Mouse (Mus musculus) ovary, adult 18-20 months (tissue): ENCODE results near the gene Gfod2.
A peak's percentile ranks its signal among the peaks of the same experiment; 100 is the strongest.

ENCODE experiments used
- DNase-seq: peaks from one replicate; pipeline ENCODE4 v3.0.0; 2022; ENCODE audit warnings: low spot score, mixed read lengths

Gfod2 gene

DNA sequence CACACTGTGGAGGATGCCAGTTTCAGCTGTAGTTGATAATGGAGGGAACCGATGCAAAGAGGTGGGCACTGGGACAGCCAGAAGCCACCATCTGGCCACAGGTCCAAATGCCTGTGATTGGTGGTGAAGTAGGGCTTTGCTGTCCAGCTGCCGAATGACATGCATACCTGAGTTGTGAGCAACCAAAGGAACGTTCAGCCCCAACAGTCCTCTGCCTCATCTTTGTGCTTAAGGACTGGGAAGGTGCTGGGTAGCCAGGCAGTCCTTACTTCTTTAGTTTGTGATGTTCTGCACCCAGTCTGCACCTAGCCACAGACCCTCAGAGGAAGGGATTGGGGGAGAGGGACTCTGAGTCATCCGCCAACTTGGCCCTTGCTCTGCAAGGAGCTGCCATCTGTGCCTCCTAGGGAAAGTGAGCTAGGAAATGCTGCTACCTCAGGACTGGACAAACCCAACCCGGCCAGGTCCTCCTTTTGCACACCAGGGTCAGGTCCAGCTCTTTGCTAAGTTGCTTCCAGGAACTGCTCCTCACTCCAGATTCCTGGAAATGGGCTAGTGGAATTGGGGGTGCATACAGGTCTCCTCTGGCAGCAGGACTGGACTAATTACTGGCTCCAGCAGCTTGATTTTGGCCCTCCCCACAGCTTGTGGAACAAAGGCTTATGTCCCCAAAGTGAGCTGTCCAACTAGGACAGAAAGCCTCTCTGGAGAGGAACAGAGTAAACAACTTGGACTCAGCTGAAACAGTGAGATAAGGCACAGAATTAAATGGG is 10.2 kb upstream of the Gfod2 start:
- DNase-seq: no peak

DNA sequence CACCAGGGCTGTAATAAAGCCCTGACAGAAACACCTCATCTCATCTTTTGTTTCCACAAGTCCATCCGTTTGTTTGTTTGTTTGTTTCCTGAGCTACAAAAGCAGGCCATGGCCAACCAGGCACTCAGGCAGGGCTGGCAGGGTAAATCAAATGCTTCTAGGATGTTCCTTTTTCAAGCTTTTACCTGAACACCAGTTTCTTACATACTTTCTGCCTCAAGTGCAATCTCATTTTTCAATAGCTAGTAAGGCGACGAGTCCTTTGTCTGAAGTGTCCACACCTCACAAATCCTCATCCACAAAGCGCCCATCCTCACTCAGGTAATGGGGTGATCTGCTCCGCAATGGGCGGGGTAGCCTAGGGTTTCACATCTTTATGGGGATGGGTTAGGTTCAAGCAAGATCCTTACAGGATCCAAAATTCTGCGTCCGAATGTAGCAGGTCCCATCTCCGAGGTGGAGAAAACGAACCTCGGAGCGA is 628 bp downstream of the Gfod2 start:
- no peak for DNase-seq

DNA sequence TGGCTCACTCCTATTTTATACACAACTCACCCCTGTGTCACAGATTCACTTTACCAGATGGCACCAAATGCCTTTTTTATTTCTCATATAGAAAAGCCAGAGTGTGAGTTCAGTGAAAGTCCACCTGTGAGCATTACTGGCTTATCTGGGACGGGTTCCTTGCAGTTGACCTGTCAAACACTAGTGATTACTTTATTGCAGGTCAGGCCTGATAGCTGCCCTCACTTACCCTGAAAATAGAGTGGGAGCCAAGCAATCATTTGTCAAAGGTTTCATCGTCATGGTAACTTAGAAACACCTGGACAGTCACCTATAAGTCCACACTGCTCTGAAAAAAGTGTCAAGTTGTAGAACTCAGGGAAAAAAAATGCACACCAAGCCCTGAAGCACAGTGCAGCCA is 3.8 kb downstream of the Gfod2 start:
- no peak for DNase-seq

DNA sequence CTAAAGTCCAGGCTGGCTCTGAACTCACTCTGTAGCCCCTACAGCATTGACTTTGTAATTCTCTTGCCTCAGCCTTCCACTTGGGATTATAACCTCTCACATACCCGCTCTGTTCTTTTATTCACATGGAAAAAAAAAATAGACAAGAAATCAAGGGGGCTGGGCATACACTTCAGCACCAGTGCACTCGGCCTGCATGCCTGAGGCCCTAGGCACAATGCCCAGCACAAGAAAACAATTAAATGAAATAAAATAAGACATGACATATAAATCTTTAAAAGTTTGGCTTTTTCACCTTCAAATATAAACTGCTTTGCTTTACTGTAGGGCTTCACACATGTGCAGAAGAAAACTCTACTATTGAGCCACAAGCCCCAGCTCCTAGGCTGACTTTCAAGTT is 4.5 kb downstream of the Gfod2 start:
- no peak for DNase-seq

DNA sequence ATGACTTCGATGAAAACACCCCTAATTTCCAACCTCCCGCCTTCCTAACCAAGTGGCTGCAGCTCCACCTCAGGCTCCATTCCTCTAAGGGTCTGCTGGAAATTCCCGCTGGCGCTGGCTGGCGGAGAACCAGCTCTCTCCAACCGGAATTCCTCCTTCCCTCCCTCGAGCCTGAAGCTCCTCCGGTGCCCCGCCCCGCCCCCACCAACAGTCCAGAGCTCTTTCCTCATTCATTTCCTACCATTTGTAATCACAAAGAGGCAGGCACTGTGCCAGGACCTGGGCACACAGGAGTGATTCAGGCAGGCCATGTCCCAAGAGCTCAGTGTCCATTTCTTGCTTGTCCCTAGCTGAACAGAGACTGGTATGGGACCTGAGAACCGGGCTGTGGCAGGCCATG is 7.9 kb downstream of the Gfod2 start:
- DNase-seq: peak; percentile 47

DNA sequence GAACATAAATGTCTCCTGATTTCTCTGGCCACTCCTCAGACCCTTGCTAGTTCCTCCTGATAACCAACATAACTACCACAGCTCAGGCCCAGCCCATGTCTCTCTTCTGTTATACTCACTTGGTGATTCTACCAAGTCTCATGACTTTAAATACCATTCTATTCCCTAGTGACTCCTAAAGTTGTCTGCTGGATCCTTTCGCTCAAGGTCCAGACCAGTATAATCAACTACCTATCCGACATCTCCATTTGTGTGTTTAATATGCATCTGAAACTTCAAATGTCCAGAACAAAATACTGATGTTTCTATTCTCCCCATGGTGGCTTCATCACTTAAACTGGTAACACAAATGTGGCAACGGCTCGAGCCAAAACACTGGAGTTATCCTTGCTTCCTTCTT is 15.2 kb downstream of the Gfod2 start:
- no peak for DNase-seq

DNA sequence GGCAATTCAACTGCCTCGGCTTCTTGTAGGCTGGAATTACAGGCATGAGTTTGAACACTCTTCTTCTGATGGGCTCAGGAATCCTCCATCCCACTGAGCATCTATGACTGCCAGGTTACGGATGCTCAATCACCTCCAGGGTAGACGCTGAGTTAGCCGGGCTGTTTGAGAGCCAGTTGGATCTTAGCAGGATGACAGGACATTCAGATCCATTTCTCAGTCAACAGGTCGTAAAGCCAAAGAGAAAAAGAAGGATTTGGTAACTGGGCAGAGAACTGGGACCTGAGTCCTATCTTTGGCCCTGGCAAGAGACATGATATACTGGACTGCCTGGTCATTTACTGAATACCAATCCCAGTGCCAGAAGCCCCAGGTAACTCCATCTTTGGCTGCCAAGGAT is 19.2 kb downstream of the Gfod2 start:
- no peak for DNase-seq

DNA sequence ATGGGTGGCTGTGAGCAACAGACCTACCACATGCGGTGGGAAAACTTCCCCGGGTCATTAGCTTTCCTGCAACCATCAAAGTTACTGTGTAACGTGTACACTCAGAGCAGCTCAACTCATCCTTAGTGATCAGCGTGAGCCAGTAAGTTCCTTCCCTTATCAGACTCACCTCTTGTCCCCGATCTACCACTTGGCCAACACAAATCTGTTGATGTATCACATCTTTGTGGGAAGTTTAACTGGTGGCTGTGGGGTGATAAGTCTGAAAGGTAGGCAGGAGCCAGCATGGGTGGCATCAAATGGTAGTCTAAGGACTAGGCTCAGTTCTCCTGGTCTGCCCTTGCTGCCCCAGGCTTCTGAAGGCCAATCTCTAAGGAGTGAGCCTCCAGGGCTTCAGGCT is 26.3 kb downstream of the Gfod2 start:
- DNase-seq: no peak

DNA sequence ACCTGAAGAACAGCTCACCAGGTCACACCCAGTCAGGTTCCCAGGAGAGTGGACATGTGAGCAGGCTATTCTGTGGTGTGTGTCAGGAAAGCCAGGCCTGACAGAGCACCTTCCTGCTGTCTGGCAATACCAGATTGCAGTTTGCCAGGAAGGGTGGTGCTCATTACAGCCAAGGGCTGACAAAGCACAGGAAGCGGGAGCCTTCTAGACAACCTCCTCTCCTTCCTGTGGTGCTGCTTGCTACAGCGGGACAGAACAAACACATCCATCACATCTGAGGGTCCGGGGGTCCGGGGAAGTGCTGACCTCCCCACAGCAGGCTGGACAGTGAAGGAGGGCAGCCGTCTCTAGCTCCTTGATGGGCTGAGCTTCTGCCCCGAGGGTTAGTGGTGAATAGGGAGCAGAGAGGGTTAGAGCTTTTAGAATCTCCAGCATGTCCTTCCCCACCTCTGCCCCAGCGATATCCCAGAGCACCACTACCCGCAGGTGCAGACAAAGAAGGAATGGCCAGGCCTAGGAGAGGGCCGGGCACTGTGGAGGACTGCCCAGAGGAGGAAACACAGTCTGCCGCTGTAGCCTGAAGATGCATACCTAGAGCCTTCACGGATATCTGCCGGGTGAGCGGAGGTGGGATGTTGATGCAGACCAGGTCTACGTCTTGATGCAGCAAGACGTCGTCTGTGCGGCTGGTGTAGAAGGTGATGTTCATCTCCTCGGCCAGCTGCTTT is 30.9 kb downstream of the Gfod2 start:
- DNase-seq: no peak

DNA sequence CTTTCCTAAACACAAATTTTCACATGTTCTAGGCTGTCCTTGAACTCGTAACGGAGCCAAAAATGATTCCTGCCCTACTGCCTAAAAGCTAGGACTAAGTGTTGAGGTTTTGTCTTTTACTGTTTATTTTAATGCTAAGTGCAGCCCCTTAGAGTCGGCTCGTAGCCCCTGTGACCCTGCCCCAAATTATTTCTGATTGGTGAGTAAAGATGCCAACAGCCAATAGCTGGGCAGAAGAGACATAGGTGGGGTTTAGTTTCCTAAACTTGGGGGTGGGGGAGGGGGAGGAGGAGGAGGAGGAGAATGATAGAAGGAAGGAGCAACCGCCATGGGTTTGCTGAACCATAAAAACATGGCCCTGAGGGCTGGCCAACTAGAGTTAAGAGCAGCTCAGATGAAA is 32.7 kb downstream of the Gfod2 start:
- no peak for DNase-seq

DNA sequence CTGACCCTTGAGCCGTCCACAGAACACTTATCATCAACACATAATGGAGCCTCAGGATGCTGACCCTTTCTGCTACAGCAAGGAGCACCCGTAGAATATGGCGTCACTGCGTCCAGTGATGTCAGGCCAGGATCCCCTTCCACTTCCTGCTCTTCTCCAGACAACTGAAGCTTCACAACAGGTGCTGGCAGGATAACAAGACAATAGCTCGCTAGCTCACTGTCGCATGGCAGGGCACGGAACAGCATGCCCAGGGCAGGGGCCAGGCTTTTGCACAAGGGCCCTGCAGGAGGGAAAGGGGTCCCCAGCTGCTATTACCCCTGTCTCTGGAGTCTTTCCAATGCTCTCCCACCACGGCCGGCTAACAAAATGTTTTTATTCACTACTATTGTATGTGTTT is 35.6 kb downstream of the Gfod2 start:
- DNase-seq: no peak

DNA sequence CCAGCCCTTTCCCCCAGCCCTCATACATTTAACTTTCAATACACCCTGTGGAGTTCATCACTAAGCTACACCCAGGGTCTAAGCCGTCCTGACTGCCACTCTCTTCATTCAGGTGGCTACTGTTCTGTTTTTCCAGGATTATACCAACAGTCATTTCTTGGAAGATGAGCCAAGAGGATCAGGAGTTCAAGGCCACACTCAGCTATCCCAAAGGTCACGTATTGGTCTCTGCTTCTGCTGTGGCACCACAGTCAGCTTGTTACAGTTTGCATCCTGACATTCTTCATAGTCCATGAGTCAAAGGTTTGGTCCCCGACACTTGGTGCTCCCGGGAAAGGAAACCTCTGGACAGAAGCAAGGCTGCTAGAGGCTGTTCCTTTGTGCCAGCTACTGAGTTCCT is 38.8 kb downstream of the Gfod2 start:
- no peak for DNase-seq

DNA sequence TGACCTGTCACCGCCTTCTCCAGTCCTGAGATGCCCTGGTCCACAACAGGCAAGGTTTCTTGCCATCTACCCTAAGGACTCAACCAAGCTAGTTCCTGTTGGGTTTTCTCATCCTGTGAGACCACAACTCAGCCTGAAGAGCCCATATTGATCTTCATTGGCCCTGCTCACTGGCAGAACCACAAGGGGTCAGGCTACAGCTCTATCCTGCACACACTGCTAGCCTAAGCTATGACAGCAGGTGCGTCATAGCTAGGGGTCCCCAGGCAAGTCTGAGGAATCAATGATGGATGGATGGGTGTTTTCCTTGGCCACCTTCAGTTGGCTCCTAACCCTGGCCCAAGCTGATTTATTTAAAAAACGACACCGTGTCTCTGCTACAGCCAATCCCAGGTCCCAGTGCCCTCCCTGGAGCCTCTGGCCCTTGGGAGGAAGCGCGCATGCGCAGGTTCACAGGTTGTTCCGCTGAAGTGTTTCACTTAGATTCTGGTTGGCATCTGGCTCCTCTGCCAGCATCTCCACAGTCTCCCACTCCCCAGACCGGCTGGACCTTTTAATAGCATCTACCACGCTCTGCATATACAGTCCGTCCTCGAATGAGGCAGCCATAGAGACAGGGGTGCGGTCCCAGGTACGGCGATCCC is 42.0 kb downstream of the Gfod2 start:
- DNase-seq: no peak

DNA sequence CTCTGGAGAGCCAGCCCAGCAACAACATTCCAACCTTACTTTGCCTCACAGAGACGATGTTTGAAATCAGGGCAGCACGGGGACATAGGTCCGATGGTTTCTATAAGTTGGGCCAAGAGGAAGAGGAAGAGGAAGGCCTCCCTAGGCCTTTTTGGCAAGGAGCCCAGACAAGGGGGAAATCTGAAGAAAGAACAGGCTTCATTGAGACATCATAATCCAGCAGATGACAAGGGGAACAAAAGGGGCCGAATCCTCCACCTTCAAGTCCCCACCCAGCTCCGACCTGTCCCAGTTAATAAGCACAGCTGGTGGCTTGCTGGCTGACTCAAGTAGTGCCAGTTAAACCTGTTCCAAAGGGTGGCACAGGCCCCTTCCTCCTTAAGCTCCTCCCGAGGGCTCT is 43.4 kb downstream of the Gfod2 start:
- DNase-seq: no peak

DNA sequence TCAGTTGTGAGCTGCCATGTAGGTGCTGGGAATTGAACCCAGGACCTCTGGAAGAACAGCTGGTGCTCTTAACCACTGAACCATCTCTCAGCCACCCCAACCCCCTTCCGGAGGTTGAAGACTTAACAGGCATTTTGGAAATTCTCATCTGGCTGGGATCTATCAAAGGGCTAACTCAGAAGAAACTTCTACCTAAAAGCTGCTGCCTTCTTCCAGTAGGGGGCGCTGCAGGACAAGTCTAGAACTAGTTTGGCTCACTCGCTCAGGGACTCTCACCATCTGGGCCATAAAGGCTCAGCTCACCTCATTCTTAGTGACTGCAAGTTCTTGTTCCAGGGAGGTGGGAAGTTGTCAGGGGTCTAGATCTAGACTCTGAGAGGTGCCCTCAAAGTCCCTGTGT is 44.3 kb downstream of the Gfod2 start:
- DNase-seq: peak; percentile 55

DNA sequence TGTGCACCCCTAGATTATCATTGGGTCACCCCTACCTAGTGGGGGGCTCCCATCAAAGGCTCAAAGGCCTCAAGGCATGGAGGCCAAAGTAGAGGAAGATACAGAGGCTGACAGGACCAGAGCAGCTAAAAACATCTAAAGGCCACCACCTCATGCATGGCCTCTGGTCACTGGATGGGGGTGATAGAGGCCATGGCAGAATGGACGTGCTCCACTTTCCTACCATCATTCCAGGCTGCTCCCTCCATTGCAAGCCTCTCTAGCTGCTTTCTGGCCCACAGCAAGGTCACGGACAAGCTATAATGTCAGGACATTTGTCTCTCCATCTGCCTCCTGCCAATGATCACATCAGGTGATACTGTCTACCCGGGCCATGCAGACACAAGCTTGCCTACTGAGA is 46.2 kb downstream of the Gfod2 start:
- no peak for DNase-seq

DNA sequence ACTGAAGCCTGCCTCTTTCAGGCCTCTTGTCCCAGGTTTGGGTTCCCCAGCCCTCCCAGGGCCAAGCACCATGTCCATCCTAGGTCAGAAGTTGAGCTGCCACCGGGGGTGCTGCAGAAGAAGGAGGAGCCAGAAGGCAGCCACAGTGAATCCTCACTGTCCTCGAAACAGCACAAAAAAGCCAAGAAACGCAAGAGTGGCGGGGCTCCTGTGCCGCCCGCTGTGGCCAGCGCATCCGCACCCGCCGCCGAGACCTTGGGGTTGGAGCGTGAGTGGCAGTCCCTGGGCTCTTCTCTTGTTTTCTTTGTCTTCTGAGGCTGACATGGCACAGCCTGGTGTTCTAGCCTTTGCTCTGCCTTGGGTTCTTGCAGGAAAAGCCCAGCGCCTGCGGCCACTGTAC is 49.1 kb downstream of the Gfod2 start:
- DNase-seq: no peak

DNA sequence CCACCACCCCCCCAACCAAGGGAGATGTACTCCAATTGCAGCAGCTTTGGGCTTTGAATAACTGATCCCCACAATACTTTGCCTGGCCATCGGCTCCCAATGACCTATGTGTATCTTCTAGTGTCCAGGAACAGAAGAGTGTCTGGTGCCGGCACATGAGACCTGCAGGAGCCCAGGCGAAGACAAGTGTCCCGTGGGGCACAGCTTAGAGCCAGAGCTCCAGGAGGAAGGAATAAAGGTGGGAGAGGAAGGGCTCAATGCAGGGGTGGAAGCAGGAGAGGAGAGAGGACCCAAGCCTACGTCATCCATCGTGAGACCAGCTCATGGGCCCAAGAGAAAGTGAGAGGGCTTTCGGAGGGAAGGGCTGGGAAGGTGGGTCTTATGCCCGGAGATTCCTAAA is 49.8 kb downstream of the Gfod2 start:
- no peak for DNase-seq

DNA sequence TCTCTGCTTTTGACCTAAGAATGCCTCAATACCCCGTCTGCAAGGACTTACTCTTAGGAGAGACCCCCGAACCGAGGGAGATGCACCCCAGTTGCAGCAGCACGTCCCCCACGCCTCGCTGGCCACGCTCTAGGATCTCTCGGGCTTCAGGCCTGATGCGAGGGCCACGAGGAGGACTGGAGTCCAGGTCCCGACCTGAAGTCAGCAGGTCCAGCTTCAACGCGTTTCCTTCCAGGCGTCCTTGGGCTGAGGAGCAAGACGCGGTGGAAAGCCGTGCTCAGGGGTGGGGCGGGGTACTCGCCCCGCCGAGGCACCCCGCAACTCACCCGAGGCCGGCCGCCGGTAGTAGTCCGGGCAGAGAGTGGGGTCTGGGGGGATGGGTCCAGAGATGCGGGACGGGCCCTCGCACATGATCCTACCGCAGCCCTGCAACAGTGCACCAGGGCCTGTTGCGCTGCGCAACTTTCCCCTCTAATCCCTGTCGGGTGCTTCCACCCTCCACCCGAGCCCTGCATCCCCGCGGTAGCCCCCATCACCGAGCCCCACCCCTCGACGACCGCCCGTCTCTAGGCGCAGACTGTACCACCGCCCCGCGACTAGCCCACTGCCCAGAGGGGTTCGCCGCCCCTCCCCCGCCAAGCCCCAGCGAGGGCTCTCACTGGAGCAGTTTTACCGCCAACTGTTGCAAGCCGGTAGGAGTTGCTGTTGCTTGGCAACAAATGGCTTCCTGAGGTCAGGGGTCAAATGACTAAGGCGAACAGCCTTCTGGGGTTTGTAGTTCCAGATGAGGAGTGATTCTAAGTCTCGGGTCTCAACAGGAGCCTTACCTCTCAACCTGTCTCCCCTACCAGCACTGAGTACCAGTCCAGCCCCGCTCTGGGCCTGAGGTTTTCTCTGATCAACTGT is 50.7 kb downstream of the Gfod2 start, which contains the start of the genes 4933405L10Rik and Enkd1:
Gene 4933405L10Rik, plus strand, starts transcription at position 158 of the 906 bp plus-strand sequence.
Gene Enkd1, minus strand, starts transcription at position 713 of the 906 bp plus-strand sequence.
- peak; percentile 78 for DNase-seq

DNA sequence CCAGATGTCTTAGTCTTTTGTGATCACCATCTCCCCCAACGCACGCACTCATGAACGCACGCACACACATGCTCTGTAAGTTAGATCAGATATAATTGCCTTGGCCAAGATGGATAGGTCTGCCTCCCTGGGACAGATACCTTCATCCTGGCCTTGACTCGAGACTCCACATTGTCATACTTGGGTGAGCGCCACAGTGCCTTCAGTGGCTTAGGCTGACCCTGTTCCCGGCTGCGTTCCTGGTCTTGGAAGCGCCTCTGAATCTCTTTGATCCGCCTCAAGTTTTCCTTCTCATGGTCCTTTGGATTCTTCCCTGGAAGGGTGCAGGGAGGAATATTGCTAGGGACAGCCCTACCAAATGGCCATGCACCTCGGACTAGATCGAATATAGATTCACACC is 52.0 kb downstream of the Gfod2 start:
- no peak for DNase-seq

DNA sequence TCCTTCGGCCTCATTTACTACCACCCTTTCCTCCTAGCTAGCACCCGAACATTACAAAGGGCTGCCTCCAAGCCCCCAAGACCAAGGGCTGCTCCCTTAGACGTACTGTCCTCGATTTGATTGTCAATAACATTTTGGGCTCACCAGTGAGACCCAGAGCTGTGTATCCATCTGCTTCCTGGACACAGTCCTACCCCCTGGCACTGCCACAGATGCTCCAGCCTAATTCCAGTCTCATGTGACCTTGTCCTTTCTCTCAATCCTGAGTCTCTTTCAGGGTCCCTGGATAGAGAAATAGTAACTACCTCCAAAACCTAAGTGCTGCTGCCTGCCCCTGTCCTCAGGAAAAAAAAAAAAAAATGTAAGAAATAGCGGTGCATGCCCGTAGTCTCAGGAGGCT is 53.5 kb downstream of the Gfod2 start:
- no peak for DNase-seq
